Mouse (Mus musculus) cerebellum, adult 11 months (tissue): Measurements from ENCODE around the gene Nsd1.

ENCODE experiments used
- DNase-seq: peaks from one replicate; pipeline ENCODE4 v3.0.0; 2022

Gene Nsd1

GRCm38 (mm10) chr13:55330567-55331400 lies 121.2 kb downstream of the Nsd1 start:
- no peak for DNase-seq

- no peak for DNase-seq
Observed at GRCm38 (mm10) chr13:55332331-55332730, 122.7 kb downstream of the Nsd1 start.

- DNase-seq = no peak
Observed at GRCm38 (mm10) chr13:55335701-55336100, 126.1 kb downstream of the Nsd1 start.

- no peak for DNase-seq
Observed at GRCm38 (mm10) chr13:55337341-55337975, 127.9 kb downstream of the Nsd1 start.

- no peak for DNase-seq
Observed at GRCm38 (mm10) chr13:55338131-55339054, 128.8 kb downstream of the Nsd1 start.

GRCm38 (mm10) chr13:55339259-55339658 lies 129.7 kb downstream of the Nsd1 start:
- DNase-seq = no peak

- DNase-seq = no peak
Observed at GRCm38 (mm10) chr13:55342469-55342868, 132.9 kb downstream of the Nsd1 start.

GRCm38 (mm10) chr13:55344286-55344685 lies 134.7 kb downstream of the Nsd1 start:
- no peak for DNase-seq

GRCm38 (mm10) chr13:55346745-55347144 lies 137.2 kb downstream of the Nsd1 start:
- DNase-seq = no peak

- no peak for DNase-seq
Observed at GRCm38 (mm10) chr13:55361145-55361544, 151.6 kb downstream of the Nsd1 start.

- DNase-seq = peak; percentile 38
Observed at GRCm38 (mm10) chr13:55361974-55362452, 152.4 kb downstream of the Nsd1 start.

- DNase-seq = peak; percentile 93
Observed at GRCm38 (mm10) chr13:55362453-55363060, 153.0 kb downstream of the Nsd1 start, which contains the start of gene Lman2. Gene Lman2 (minus strand): TSS chr13:55362783.
